Mouse (Mus musculus) mesoderm, embryonic 11.5 days (tissue): ENCODE measurements at regions not wholly inside any gene's neighbourhood (a gene's known extent, or its start where the extent isn't known, plus 50 kb on each side); places are given as distances from the start of the nearest gene placed in this dataset.

Experiments
- DNase-seq: peaks from one replicate; pipeline ENCODE4 v3.0.0-alpha.2; 2012; ENCODE audit warnings: low read depth, low spot score

- no peak for DNase-seq
Measured at GRCm38 (mm10) chr13:107944831-107945230, 99.4 kb upstream of the Smim15 start.

DNA sequence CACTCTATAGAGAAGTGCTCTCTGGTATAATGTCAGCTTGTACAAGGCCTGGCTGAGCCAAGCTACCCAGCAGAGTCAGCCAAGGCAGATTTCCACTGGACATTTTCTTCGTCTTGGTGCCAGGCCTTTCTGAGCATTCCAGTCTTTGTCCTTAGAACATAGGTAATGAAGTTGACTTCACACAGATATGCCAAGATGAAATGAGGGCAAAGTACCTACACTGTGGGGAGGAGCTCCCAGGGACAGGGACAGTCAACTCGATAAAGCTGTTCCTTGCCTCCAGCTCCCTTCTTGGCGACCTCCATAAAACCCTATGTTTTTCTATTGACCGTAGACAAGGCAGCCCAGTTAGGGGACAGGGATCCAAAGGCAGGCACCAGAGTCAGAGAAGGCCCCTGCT lies 101.3 kb upstream of the Smim15 start:
- no peak for DNase-seq

DNA sequence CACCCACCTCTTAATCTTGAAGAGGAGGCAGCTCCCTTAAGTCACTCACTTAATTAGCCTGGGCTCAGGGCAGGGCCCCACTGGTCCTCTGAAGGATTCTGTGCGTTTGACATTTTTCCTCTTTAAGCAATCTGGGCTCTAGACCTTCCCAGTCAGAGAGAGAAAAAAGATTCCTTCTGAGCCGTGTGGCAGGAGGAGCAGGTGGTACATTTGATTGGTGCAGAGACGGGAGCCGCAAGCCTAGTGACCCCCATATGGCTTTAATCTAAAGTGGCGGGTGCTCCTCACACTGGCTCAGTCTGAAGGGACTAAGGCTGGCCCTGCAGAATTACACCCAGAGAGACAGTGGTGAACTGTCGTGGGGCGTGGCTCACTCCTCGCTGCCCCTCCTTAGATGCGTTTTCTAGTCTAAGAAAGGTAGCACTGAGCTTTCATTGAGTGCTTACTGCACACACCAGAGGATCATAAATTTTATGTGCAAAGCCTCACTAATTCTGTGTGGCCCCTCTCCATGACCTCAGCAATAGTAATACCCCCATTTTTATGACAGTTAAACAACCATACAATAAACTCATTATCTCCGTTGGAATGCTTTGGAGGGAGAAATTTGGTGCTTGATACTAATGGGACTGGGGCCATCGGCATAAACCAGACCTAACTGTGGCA lies 101.8 kb upstream of the Smim15 start:
- no peak for DNase-seq

DNA sequence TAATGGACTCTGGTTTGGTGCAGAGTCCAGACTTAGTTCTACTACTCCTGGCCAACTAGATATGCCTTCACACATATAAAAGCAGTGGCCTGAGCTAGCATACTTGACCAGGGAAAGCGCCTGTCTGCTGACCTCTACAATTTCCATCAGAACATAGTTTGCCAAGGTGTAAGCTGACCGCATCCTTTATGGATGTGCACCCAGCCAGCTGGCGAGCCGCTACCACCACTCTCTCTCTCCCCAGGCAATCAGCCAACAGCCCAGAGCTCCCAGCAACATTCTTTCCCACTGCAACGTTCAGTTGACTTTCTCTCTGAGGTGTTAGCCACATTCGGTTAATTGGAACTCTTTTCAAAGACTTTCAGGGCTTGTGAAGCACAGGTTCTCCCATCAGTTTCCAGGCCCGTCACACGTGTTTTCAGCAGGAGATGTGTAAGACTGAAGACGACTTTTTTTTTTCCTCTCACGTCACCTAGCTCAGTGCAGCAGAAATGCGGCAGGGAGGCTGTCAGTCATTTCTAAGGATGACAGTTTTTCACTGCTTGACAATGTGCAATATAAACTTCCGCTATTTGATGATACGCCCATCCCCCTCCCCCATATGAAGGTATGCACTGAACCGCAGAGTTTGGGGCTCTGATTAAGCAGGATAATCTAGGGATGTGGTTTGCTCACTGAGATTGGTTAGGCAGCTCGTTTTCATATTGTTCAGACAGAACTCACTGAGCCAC lies 104.2 kb upstream of the Smim15 start:
- DNase-seq: no peak

GRCm38 (mm10) chr13:107935611-107936010 lies 108.6 kb upstream of the Smim15 start:
- DNase-seq: no peak

GRCm38 (mm10) chr13:107934691-107935090 lies 109.6 kb upstream of the Smim15 start:
- no peak for DNase-seq

- no peak for DNase-seq
Measured at GRCm38 (mm10) chr13:107933598-107934571, 110.4 kb upstream of the Smim15 start.

DNA sequence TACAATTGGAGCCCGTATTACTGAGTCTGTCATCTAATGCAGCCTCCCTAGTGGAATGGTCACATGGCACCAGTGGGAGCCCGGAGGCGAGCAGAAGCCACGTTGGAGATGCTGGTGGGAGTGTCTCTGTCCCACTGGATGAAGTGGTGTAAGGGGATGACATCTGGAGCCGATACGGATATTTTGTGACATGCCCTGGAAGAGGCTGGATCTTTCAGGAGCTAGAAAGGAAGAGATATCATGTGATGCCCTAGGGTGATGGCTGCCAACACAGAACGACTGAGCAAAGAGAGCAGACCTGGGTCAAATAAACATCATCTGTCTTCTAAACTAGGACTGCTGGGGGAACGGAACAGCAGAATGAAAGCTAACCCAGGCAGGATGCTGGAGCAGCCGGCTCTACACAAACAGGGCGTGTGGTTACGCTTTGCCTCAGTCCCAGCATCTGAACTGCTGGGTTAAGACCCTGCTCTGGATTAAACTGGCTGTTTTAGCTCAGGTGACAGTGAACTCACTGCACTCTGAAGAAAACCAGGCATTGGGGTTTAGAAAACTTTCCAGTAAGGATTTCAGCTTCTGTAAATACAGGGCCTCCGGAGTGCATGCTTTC lies 111.7 kb upstream of the Smim15 start:
- DNase-seq: no peak

GRCm38 (mm10) chr13:107931216-107931615 lies 113.0 kb upstream of the Smim15 start:
- DNase-seq: no peak

DNA sequence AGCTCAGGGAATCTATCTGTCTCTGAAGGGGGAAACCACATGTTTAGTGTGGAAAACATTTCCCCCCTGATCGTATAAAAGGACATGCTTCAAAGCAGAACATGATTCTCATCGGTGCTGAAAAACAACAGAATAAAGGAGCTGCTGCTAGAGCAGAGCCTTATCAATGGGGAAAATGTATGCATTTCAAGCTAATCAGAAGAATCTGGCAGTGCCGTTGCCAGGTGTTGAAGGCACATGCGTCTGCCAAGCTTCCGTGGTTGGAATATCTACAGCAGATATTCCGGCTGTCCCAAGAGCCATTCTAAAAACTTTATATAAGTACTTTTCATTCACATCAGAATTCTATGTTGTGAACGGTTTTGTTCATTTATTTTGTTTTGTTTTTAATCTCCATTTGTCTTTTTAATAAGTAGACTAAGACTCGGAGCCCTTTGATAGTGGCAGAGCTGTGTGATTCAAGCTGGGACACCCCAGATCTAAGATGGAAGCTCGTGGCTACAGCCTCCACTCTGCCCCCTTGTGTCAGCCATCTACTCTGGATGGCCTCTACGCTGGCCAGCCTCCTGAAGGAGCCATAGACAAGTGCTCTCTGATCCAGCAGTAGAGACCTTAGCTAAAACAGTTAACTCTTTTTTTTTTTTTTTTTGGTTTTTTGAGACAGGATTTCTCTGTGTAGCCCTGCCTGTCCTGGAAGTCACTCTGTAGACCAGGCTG lies 116.6 kb upstream of the Smim15 start:
- no peak for DNase-seq

GRCm38 (mm10) chr13:107925470-107925869 lies 118.8 kb upstream of the Smim15 start:
- DNase-seq: no peak

DNA sequence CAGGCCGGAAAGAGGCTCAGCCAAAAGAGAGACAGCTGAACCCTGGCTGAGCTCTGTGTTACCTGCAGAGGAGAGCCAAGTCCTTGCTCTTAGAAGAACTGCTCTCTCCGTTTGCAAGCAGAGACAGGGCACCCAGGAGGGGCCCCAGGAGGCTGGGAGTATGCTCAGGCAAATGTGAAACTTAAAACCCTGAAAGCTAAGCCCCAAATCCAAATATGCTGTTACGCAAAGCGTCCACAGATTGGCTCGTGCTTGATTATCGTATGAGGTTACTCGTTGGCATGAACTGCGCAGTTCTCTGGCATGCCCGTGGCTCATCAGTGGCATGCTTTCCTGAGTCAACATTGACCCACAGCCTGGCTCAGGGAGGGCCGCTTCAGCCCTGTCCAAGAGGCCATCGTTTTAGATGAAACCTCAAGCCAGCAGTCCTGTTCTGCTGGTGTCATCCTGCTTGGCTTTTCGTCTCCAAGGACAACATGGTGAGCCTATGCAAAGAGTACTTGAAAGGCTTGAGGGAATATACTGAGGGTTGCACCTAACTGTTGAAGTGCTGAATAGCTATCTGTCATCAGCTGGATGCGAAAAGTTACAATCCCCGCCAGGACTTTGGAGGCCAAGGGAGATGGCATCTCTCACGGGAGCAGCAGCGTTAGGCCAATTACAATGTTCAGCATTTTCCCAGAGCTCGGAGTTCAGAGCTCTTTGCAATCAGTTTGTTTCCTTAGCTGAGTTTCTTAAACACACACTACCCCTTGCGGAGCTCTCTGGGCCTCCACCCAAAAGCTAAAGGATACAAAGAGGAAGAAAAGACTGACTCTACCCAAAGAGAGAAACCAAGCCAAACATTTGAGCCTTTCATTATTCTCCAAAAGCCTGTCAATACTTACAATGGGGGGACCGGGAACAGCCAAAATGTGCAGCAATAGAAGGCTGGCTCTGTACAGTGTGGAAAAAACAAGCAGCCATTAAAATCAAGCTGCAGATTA lies 120.8 kb upstream of the Smim15 start:
- DNase-seq: no peak

- DNase-seq: no peak
Measured at GRCm38 (mm10) chr13:107919403-107919802, 124.8 kb upstream of the Smim15 start.

- no peak for DNase-seq
Measured at GRCm38 (mm10) chr13:107918478-107918877, 125.8 kb upstream of the Smim15 start.

DNA sequence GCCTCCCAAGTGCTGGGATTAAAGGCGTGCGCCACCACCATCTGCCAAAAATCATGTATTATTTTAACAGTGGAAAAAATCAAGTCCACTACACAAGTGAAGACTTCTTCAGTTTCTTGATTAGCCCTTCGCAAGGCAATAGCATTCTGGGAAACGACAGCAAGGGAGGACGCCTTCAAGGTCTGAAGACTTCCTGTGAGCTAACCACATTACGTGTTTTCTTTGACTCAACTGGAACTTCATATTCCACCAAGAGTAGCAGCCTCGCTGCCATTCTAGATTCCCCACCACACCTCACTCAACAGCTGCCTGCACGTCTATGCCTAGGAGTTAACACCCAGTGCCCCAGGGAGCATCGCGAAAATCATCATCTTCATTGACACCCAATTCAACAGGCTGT lies 126.2 kb upstream of the Smim15 start:
- DNase-seq: no peak

DNA sequence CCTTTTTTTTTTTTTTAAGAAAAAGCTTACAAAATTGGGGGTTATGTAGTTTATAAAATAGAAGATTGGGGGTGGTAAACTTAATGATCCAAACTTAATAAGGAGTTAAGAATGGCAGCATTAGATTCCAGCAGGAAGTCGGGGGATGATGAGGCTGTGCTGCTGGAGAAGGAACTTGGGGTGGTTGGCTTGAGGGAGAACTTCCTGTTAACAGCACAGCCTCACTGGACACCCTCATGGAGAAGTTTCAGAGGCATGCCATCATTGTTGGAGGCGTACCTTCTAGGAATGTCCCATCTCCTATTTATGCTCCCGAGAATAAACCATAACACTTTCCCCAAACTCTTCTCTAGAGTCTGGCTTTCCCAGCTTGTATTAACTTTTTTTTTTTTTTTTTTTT lies 126.7 kb upstream of the Smim15 start:
- no peak for DNase-seq

DNA sequence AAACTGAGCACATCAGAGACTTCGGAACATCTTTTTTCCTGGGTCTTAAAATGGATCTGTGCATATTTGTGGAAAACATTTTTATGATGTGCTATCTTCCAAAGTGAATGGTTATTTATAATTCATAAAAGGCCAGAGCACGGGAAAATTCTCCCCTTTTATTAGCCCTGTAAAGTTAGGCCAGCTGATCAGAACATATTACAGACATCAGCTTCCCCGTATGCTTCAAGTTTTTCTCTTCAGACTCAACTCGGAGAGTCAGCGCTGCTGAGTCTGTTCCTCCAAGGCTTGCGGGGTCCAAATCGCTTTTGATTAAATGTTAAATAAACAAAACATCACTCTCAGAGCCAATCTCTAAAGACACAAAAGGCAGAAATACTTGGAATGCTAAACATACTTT lies 134.1 kb upstream of the Smim15 start:
- no peak for DNase-seq

DNA sequence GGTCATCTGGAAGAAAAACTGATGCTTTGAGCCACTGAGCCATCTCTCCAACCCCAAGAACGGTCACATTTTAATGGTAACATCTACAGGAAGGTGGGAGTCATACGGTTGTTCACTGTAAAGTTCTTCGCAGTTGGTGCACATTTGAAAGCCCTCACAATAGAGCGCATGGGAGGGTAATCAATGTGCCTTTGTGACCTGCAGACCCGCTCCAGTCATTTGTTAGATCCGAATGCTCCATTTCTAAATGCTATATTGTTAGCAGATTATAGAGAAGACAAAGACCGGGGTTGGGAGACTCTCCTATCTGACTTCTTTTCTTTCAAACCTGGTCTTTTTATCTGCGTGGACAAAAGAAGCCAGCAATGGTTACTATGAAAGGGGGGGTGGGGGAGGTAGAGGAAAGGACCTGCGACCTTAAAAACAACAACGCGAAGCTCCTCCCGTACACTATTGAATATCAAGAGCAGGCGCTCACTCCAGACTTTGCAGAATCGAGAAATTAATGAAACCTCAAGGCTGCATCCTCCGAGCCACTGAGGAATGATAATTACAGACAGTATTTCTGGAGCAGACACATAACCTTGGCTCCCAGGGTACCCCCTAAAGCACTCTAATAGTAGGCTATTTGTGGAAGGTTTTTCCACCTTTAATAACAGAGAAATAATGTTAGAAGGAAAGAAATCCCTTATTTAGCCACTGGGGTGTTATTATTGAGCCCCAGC lies 134.7 kb upstream of the Smim15 start:
- DNase-seq: no peak

GRCm38 (mm10) chr13:107907966-107908365 lies 136.3 kb upstream of the Smim15 start:
- DNase-seq: no peak
